Mouse (Mus musculus) megakaryocyte, adult 5-6 weeks (primary cell): Measurements from ENCODE around the gene Tbc1d10c. TPM values are rescaled to one million over a fixed set of nuclear protein-coding genes. Genes with fewer than 3 reads are reported as not detected.

Experiments used
- ATAC-seq: 2 replicates; pipeline ENCODE4 v1.8.0; 2016; ENCODE audit warnings: mild to moderate bottlenecking, inconsistent platforms; ENCODE audit not compliant: poor library complexity, severe bottlenecking
- total RNA-seq, 2 experiments: library from RNA; stranded (forward) in 1 of 2; stranded (reverse) in 1 of 2; fragments of 153-499, 151-499 nt in 1 of 2; fragments of 221-1000, 200-1000 nt in 1 of 2; gene quantifications; 2 replicates each; pipeline versions ENCODE4 v1.2.3 to v1.2.4; 2015 to 2017

The Tbc1d10c gene
- total RNA-seq, 2 experiments from 2014 or later, result 21.5 to 52.8 TPM

GRCm38 (mm10) chr19:4163543-4163887 lies 27.6 kb downstream of the Tbc1d10c start:
- no peak for ATAC-seq

- peak; percentile 99 for ATAC-seq
These were observed 28.2 kb downstream of the Tbc1d10c start, which contains the start of gene Rps6kb2 for GRCm38 (mm10) chr19:4162646-4163542. TSS of gene Rps6kb2 (minus strand) at chr19:4163354.

DNA sequence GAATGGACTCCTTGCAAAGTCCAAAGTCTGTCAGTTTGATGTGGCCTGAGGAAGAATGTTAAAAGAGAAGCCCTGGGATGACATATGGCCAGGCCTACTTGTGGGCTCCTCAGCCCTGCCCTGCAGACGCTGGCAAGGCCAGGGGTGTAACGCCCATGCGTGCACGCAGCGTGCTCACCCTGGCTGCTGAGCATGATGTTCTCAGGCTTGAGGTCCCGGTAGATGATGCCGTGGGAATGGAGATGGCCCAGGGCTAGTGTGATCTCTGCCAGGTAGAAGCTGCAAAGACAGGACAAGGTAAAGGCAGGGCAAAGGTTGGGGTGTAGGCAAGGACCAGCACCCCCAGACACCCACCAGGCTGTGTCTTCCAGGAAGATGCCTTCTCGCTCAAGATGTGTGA lies 32.0 kb downstream of the Tbc1d10c start:
- no peak for ATAC-seq

DNA sequence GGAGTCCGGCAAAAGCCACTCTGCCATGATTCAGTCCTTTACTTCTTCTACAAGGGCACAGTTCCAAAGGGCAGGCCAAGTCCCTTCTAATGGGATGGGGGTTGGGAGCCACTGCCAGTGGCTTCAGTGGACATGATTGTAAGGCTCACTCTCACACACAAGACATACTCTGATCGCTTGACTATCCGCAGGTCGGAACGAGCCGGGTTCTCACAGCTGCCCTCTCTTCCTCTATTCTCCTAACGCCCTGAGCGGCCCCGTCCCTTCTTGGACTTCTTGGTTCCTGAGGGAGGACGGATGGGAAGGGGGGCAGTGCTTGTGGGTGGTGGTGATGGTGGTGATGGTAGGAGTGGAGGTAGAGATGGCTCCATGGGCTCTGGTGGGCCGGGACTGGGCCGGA lies 34.3 kb downstream of the Tbc1d10c start:
- ATAC-seq, result no peak

- no peak for ATAC-seq
These were observed 35.0 kb downstream of the Tbc1d10c start for GRCm38 (mm10) chr19:4156073-4156579.

GRCm38 (mm10) chr19:4155223-4156072 lies 35.6 kb downstream of the Tbc1d10c start:
- ATAC-seq, result 0 out of 2 replicates have a peak, but pooled peaks have one; percentile 10

- ATAC-seq, result peak; percentile 65
These were observed 36.5 kb downstream of the Tbc1d10c start for GRCm38 (mm10) chr19:4154437-4155222.

GRCm38 (mm10) chr19:4153232-4153654 lies 37.8 kb downstream of the Tbc1d10c start, which contains the start of gene Ptprcap:
TSS of gene Ptprcap (plus strand) at chr19:4153604.
- ATAC-seq, result no peak

GRCm38 (mm10) chr19:4152445-4153231 lies 38.4 kb downstream of the Tbc1d10c start:
- ATAC-seq, result no peak

GRCm38 (mm10) chr19:4151898-4152297 lies 39.2 kb downstream of the Tbc1d10c start:
- no peak for ATAC-seq

GRCm38 (mm10) chr19:4151488-4151860 lies 39.6 kb downstream of the Tbc1d10c start:
- ATAC-seq, result no peak

DNA sequence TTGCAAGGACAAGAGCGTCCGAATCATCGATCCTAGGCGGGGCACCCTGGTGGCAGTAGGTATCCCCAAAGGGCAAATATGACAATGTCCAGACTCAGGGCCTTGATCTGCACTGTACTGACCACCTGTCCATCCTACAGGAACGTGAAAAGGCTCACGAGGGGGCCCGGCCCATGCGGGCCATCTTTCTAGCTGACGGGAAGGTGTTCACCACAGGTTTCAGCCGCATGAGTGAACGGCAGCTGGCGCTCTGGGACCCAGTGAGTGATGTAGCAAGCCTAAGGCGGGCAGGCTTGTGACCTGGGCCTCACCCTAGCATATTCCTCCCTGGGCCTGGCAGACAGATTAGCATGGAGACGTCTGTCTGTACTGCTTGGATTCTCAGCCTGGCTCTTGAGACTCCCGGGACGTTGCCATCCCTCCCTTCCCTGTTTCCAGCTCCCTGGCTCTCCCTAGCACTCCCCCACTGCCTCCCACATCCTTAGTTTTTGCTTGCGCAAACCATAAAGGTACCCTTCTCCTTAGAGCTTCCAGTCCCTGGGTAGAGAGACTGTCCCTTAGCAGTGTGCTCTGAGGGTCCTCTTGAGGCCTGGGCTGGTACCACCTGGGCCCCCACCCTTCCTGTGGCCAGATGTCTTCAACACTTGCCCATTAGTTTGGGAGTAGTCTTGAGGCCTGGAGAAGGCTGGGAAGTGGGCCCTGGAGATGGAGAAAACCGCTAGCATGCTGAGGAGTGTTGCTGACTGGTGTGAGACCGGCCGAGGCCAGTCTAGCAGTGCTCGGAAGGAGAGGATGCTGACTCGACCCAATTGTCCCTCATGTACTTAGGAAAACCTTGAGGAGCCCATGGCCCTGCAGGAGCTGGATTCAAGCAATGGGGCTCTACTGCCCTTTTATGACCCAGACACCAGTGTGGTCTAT lies 40.3 kb downstream of the Tbc1d10c start:
- no peak for ATAC-seq

DNA sequence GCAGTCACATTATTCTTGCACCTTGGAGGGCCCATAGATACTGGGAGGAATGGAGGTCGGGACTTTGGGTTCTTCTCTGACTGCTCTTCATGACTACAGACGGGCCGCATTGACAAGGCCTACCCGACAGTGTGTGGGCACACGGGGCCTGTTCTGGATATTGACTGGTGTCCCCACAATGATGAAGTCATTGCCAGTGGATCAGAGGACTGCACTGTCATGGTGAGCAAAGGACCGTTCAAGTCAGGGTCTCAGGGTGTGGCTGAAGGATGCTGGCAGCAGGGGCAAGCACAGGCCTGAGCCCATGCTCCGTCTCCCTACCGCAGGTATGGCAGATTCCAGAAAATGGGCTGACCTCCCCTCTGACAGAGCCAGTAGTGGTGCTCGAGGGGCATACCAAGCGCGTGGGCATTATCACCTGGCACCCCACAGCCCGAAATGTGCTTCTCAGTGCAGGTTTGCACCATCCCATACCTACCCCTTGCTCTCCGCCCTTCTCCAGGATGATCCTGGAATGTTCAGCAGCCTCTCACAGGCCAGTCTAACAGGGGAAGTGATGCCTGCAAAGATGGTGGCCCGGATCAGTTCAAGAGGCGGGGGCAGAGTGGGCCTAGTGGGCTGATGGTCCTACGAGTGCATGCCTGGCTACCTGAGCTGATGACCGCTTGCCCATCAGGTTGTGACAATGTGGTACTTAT lies 41.2 kb downstream of the Tbc1d10c start:
- no peak for ATAC-seq

- ATAC-seq, result no peak
These were observed 41.8 kb downstream of the Tbc1d10c start for GRCm38 (mm10) chr19:4149283-4149682.

DNA sequence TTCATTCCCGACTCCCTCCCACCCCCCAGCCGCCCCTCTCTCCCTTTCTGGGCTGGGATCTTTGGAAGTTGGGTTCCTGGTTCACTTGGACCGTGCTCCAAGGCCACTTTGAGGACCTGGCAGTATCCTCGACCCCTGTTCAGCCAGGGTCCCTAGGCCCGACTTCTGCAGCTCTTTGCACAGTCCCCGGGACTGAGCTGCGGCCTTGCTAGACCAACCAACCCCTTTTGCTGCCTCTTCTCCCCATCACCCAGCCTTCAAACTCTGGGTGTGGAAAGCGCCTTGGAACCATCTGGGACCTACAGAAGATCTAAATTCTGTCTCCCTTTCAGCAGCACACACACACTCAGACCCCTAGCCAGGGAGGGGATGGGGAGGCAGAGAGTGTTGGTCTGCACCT lies 42.3 kb downstream of the Tbc1d10c start:
- no peak for ATAC-seq

- peak; percentile 92 for ATAC-seq
These were observed 42.6 kb downstream of the Tbc1d10c start, which contains the start of gene Coro1b for GRCm38 (mm10) chr19:4148491-4148806. TSS of gene Coro1b (plus strand) at chr19:4148619.

DNA sequence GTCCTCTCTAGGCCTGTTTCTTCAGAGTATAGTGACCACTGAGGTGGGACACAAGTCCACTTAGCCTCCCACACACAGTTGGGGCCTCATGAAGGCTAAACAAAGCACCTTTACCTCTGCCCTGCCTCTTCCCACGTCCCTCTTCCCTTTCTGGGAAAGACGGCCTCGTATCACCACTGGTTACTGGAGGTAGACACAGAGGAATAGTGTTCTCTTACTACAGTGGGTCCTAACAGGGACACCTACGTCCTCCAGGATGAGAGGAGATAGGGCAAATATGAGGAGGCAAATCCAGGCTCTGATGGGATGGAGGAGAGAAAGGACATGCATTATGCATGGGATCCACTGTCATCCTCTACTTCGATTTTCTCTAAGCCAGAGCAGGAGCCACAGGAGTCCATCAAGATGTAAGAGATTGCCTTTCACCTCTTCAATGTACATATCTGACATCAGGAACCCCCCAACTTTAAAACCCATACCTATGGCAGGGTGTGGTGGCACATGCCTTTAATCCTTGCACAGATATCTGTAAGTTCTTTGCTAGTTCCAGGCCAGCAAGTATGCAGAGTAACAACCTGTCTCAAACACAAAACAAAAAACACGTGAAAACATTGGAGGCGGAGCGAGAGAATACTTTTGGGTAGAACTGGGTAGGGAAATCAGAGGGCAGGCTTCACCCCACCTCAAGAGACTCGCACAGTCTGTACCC lies 43.1 kb downstream of the Tbc1d10c start:
- no peak for ATAC-seq

GRCm38 (mm10) chr19:4147022-4147405 lies 44.1 kb downstream of the Tbc1d10c start:
- peak; percentile 20; the same call in 1 of the 2 replicates for ATAC-seq
